Mouse (Mus musculus): ENCODE results near the gene Mical2. TPM values are rescaled to one million over a fixed set of nuclear protein-coding genes. Genes with fewer than 3 reads are reported as not detected.
A peak's percentile ranks its signal among the peaks of the same experiment; 100 is the strongest.

Mical2 gene
- total and polyA plus RNA-seq, 2 experiments from 2014 or later = 18.3 to 28.6 TPM

GRCm38 (mm10) chr7:112310017-112310360 is 84.3 kb downstream of the Mical2 start:
- Histone ChIP-seq H3K9me3 (ENCODE audit: low read length) (no peaks in the 10 kb centered on the region), H3K27ac (ENCODE audit: low read depth, low read length) (no peak overlapping the region), H3K4me2 (ENCODE audit: low read depth) (no peak overlapping the region), H3K27me3 (ENCODE audit: insufficient read depth, low read length) (no peaks in the 10 kb centered on the region), H3K4me3 (ENCODE audit: low read depth, low read length) (no peak overlapping the region), H3K4me1 (ENCODE audit: insufficient read depth) (no peaks in the 10 kb centered on the region), H3K36me3 (ENCODE audit: insufficient read depth) (no peaks in the 10 kb centered on the region; the same call in 1 of the 2 replicates), H3K9ac (no peak overlapping the region)
- WGBS = 88% methylated on average over 4 of the region's 4 CpGs
- ATAC-seq (no peak), DNase-seq (no peak)
- TF ChIP-seq CTCF (IDR thresholded peaks at IDR 0.05; ENCODE audit: low read depth) = no peak

- Histone ChIP-seq H3K27ac (ENCODE audit: low read depth, low read length) (no peak overlapping the region), H3K9ac (no peak overlapping the region), H3K36me3 (ENCODE audit: insufficient read depth) (peaks cover 4% of the 10 kb centered on the region), H3K27me3 (ENCODE audit: insufficient read depth, low read length) (no peaks in the 10 kb centered on the region), H3K4me2 (ENCODE audit: low read depth) (no peak overlapping the region), H3K4me3 (ENCODE audit: low read depth, low read length) (no peak overlapping the region), H3K9me3 (ENCODE audit: low read length) (no peaks in the 10 kb centered on the region), H3K4me1 (ENCODE audit: insufficient read depth) (no peaks in the 10 kb centered on the region)
- DNase-seq = no peak
- TF ChIP-seq CTCF (IDR thresholded peaks at IDR 0.05; ENCODE audit: low read depth) = no peak
- 82% methylated on average over 5 of the region's 5 CpGs for WGBS
- no peak for ATAC-seq
Measured at GRCm38 (mm10) chr7:112313211-112313610, 87.6 kb downstream of the Mical2 start.

- H3K9ac ChIP-seq = no peak overlapping the region
- H3K36me3 ChIP-seq (ENCODE audit: insufficient read depth) = peaks cover 4% of the 10 kb centered on the region
- H3K27me3 ChIP-seq (ENCODE audit: insufficient read depth, low read length) = no peaks in the 10 kb centered on the region
- H3K9me3 ChIP-seq (ENCODE audit: low read length) = no peaks in the 10 kb centered on the region
- no peak for TF ChIP-seq CTCF (IDR thresholded peaks at IDR 0.05; ENCODE audit: low read depth)
- no peak overlapping the region for H3K4me2 ChIP-seq (ENCODE audit: low read depth)
- no peak overlapping the region for H3K27ac ChIP-seq (ENCODE audit: low read depth, low read length)
- no peak overlapping the region for H3K4me3 ChIP-seq (ENCODE audit: low read depth, low read length)
- 43% methylated on average over 5 of the region's 5 CpGs for WGBS
- ATAC-seq (peak; percentile 72; the same call in 1 of the 2 replicates), DNase-seq (no peak)
- H3K4me1 ChIP-seq (ENCODE audit: insufficient read depth) = no peaks in the 10 kb centered on the region
Measured at GRCm38 (mm10) chr7:112313670-112314069, 88.0 kb downstream of the Mical2 start.

- H3K4me2 ChIP-seq (ENCODE audit: low read depth) = no peak overlapping the region
- no peak overlapping the region for H3K27ac ChIP-seq (ENCODE audit: low read depth, low read length)
- H3K36me3 ChIP-seq (ENCODE audit: insufficient read depth) = peaks cover 17% of the 10 kb centered on the region
- no peaks in the 10 kb centered on the region for H3K9me3 ChIP-seq (ENCODE audit: low read length)
- 0 out of 2 replicates have a peak, but pooled peaks have one; percentile 12 for ATAC-seq
- no peak for DNase-seq
- no peak overlapping the region for H3K9ac ChIP-seq
- WGBS = 60% methylated on average over 1 of the region's 1 CpGs
- H3K4me1 ChIP-seq (ENCODE audit: insufficient read depth) = no peaks in the 10 kb centered on the region
- no peak for TF ChIP-seq CTCF (IDR thresholded peaks at IDR 0.05; ENCODE audit: low read depth)
- no peak overlapping the region for H3K4me3 ChIP-seq (ENCODE audit: low read depth, low read length)
- H3K27me3 ChIP-seq (ENCODE audit: insufficient read depth, low read length) = no peaks in the 10 kb centered on the region
Measured at GRCm38 (mm10) chr7:112316239-112316638, 90.6 kb downstream of the Mical2 start.

- H3K36me3 ChIP-seq (ENCODE audit: insufficient read depth) = peaks cover 19% of the 10 kb centered on the region
- H3K9ac ChIP-seq = no peak overlapping the region
- H3K27ac ChIP-seq (ENCODE audit: low read depth, low read length) = no peak overlapping the region
- no peaks in the 10 kb centered on the region for H3K27me3 ChIP-seq (ENCODE audit: insufficient read depth, low read length)
- 39% methylated on average over 5 of the region's 5 CpGs for WGBS
- TF ChIP-seq CTCF (IDR thresholded peaks at IDR 0.05; ENCODE audit: low read depth) = no peak
- H3K4me1 ChIP-seq (ENCODE audit: insufficient read depth) = no peaks in the 10 kb centered on the region
- no peak overlapping the region for H3K4me3 ChIP-seq (ENCODE audit: low read depth, low read length)
- no peaks in the 10 kb centered on the region for H3K9me3 ChIP-seq (ENCODE audit: low read length)
- DNase-seq = no peak
- H3K4me2 ChIP-seq (ENCODE audit: low read depth) = no peak overlapping the region
- no peak for ATAC-seq
Measured at GRCm38 (mm10) chr7:112317491-112317890, 91.8 kb downstream of the Mical2 start.

GRCm38 (mm10) chr7:112318306-112318705 is 92.7 kb downstream of the Mical2 start:
- ATAC-seq (no peak), DNase-seq (no peak)
- no peak overlapping the region for H3K4me3 ChIP-seq (ENCODE audit: low read depth, low read length)
- no peaks in the 10 kb centered on the region for H3K27me3 ChIP-seq (ENCODE audit: insufficient read depth, low read length)
- H3K9me3 ChIP-seq (ENCODE audit: low read length) = no peaks in the 10 kb centered on the region
- no peak overlapping the region for H3K4me2 ChIP-seq (ENCODE audit: low read depth)
- no peak overlapping the region for H3K27ac ChIP-seq (ENCODE audit: low read depth, low read length)
- peaks cover 19% of the 10 kb centered on the region for H3K36me3 ChIP-seq (ENCODE audit: insufficient read depth)
- no peak overlapping the region for H3K9ac ChIP-seq
- H3K4me1 ChIP-seq (ENCODE audit: insufficient read depth) = no peaks in the 10 kb centered on the region
- WGBS = 83% methylated on average over 11 of the region's 11 CpGs
- TF ChIP-seq CTCF (IDR thresholded peaks at IDR 0.05; ENCODE audit: low read depth) = no peak

GRCm38 (mm10) chr7:112319419-112319818 is 93.8 kb downstream of the Mical2 start:
- no peak overlapping the region for H3K27ac ChIP-seq (ENCODE audit: low read depth, low read length)
- no peaks in the 10 kb centered on the region for H3K9me3 ChIP-seq (ENCODE audit: low read length)
- ATAC-seq = no peak
- 47% methylated on average over 4 of the region's 4 CpGs for WGBS
- no peak for TF ChIP-seq CTCF (IDR thresholded peaks at IDR 0.05; ENCODE audit: low read depth)
- DNase-seq = no peak
- no peak overlapping the region for H3K4me2 ChIP-seq (ENCODE audit: low read depth)
- H3K9ac ChIP-seq = no peak overlapping the region
- no peaks in the 10 kb centered on the region for H3K27me3 ChIP-seq (ENCODE audit: insufficient read depth, low read length)
- peaks cover 25% of the 10 kb centered on the region for H3K36me3 ChIP-seq (ENCODE audit: insufficient read depth)
- H3K4me1 ChIP-seq (ENCODE audit: insufficient read depth) = no peaks in the 10 kb centered on the region
- H3K4me3 ChIP-seq (ENCODE audit: low read depth, low read length) = no peak overlapping the region
